Mouse (Mus musculus) embryonic facial prominence, embryonic 11.5 days (tissue): ENCODE measurements around the gene Igfbp1. TPM values are rescaled to one million over a fixed set of nuclear protein-coding genes. Genes with fewer than 3 reads are reported as not detected.

ENCODE experiments used
- ATAC-seq: fragments of 200-750 bp; cut with Nextera tagmentation; replicated peaks from 2 replicates; pipeline ENCODE4 v1.8.0; 2017; ENCODE audit warnings: low read depth; ENCODE audit not compliant: insufficient number of reproducible peaks, low FRiP score, low TSS enrichment
- DNase-seq: peaks from one replicate; pipeline ENCODE4 v3.0.0-alpha.2; 2015; ENCODE audit warnings: low spot score
- H3K27ac ChIP-seq: fragments of 300-500 bp; sonication (generic); replicated peaks from 2 replicates; pipeline ENCODE4 v1.5.1; 2014; ENCODE audit warnings: mild to moderate bottlenecking, low read depth, low read length, control low read depth
- H3K27me3 ChIP-seq: fragments of 300-500 bp; sonication (generic); 2 replicates; pipeline ENCODE4 v1.6.1; 2014; ENCODE audit warnings: mild to moderate bottlenecking, low read length, moderate library complexity, mixed read lengths; ENCODE audit not compliant: control insufficient read depth, insufficient read depth
- H3K36me3 ChIP-seq: fragments of 300-500 bp; sonication (generic); replicated peaks from 2 replicates; pipeline ENCODE4 v1.6.1; 2014; ENCODE audit warnings: low read depth, mild to moderate bottlenecking, low read length, moderate library complexity, mixed read lengths; ENCODE audit not compliant: control insufficient read depth, insufficient read depth
- H3K4me1 ChIP-seq: fragments of 300-500 bp; sonication (generic); 2 replicates; pipeline ENCODE4 v1.6.1; 2014; ENCODE audit warnings: low read length, mixed read lengths; ENCODE audit not compliant: control insufficient read depth, insufficient read depth
- H3K4me2 ChIP-seq: fragments of 300-500 bp; sonication (generic); 2 replicates; pipeline ENCODE4 v1.6.1; 2014; ENCODE audit warnings: low read depth, mild to moderate bottlenecking, control low read depth, low read length, moderate library complexity
- H3K4me3 ChIP-seq: fragments of 300-500 bp; sonication (generic); 2 replicates; pipeline ENCODE4 v1.5.1; 2014; ENCODE audit warnings: low read depth, low read length, control low read depth
- H3K9ac ChIP-seq: fragments of 300-500 bp; sonication (generic); replicated peaks from 2 replicates; pipeline ENCODE4 v1.6.1; 2014; ENCODE audit warnings: mild to moderate bottlenecking, control low read depth, low read length
- H3K9me3 ChIP-seq: fragments of 300-500 bp; sonication (generic); replicated peaks from 2 replicates; pipeline ENCODE4 v1.6.1; 2016; ENCODE audit warnings: mild to moderate bottlenecking, low read length, inconsistent platforms, mixed read lengths; ENCODE audit not compliant: control insufficient read depth
- WGBS: fragments of 180-500 bp; shearing (Covaris S2); extraction: QIAGEN DNeasy Blood & Tissue Kit; methylation state at CpG from one replicate; pipeline ENCODE4 v1.1.7; 2014; 5-methylcytosine and 5-hydroxymethylcytosine counted together
- polyA plus RNA-seq: library from polyadenylated mRNA; unstranded; fragments of >200 nt; fragmentation: Nextera tagmentation; extraction: Ambion mirVana; gene quantifications from 2 replicates; pipeline ENCODE4 v1.2.1, GENCODE M21; 2014

Gene Igfbp1
- polyA plus RNA-seq, 1 experiment from 2014 or later, result 0.27 TPM

- H3K4me3 ChIP-seq, result no peak overlapping the region
- WGBS, result 74% methylated on average over 6 of the region's 6 CpGs
- H3K27me3 ChIP-seq, result no peaks in the 10 kb centered on the region
- H3K36me3 ChIP-seq, result no peaks in the 10 kb centered on the region
- H3K27ac ChIP-seq, result no peak overlapping the region
- no peaks in the 10 kb centered on the region for H3K4me1 ChIP-seq
- DNase-seq, result no peak
- no peak for ATAC-seq
- H3K4me2 ChIP-seq, result no peak overlapping the region
- H3K9ac ChIP-seq, result no peak overlapping the region
- H3K9me3 ChIP-seq, result no peaks in the 10 kb centered on the region
Observed at GRCm38 (mm10) chr11:7237712-7238111, 40.1 kb downstream of the Igfbp1 start.

- no peak overlapping the region for H3K9ac ChIP-seq
- no peaks in the 10 kb centered on the region for H3K36me3 ChIP-seq
- H3K27ac ChIP-seq, result no peak overlapping the region
- ATAC-seq (no peak), DNase-seq (no peak)
- H3K9me3 ChIP-seq, result no peaks in the 10 kb centered on the region
- no peaks in the 10 kb centered on the region for H3K27me3 ChIP-seq
- no peak overlapping the region for H3K4me2 ChIP-seq
- 98% methylated on average over 6 of the region's 6 CpGs for WGBS
- no peak overlapping the region for H3K4me3 ChIP-seq
- no peaks in the 10 kb centered on the region for H3K4me1 ChIP-seq
Observed at GRCm38 (mm10) chr11:7238546-7238945, 41.0 kb downstream of the Igfbp1 start.

GRCm38 (mm10) chr11:7239041-7239740, 41.6 kb downstream of the Igfbp1 start:
- no peak overlapping the region for H3K9ac ChIP-seq
- H3K4me1 ChIP-seq, result no peaks in the 10 kb centered on the region
- no peak overlapping the region for H3K4me3 ChIP-seq
- H3K27ac ChIP-seq, result no peak overlapping the region
- no peak for DNase-seq
- no peak overlapping the region for H3K4me2 ChIP-seq
- WGBS, result 84% methylated on average over 4 of the region's 4 CpGs
- no peaks in the 10 kb centered on the region for H3K36me3 ChIP-seq
- no peak for ATAC-seq
- no peaks in the 10 kb centered on the region for H3K9me3 ChIP-seq
- H3K27me3 ChIP-seq, result no peaks in the 10 kb centered on the region

GRCm38 (mm10) chr11:7244782-7245181, 47.2 kb downstream of the Igfbp1 start:
- no peaks in the 10 kb centered on the region for H3K27me3 ChIP-seq
- DNase-seq, result no peak
- WGBS, result 71% methylated on average over 1 of the region's 1 CpGs

GRCm38 (mm10) chr11:7250415-7250814, 52.8 kb downstream of the Igfbp1 start:
- Histone ChIP-seq H3K36me3 (no peaks in the 10 kb centered on the region), H3K27ac (no peak overlapping the region), H3K4me2 (no peak overlapping the region), H3K9me3 (no peaks in the 10 kb centered on the region), H3K4me1 (no peaks in the 10 kb centered on the region), H3K27me3 (no peaks in the 10 kb centered on the region), H3K9ac (no peak overlapping the region), H3K4me3 (no peak overlapping the region)
- ATAC-seq, result no peak
- WGBS, result 82% methylated on average over 2 of the region's 2 CpGs
- no peak for DNase-seq

More at GRCm38 (mm10) chr11:7244782-7245181, 47.2 kb downstream of the Igfbp1 start:
- Histone ChIP-seq H3K36me3 (no peaks in the 10 kb centered on the region), H3K4me3 (no peak overlapping the region), H3K4me1 (no peaks in the 10 kb centered on the region), H3K9me3 (no peaks in the 10 kb centered on the region), H3K4me2 (no peak overlapping the region), H3K27ac (no peak overlapping the region), H3K9ac (no peak overlapping the region)
- no peak for ATAC-seq

- no peak overlapping the region for H3K9ac ChIP-seq
- no peaks in the 10 kb centered on the region for H3K36me3 ChIP-seq
- no peak for DNase-seq
- no peak overlapping the region for H3K4me3 ChIP-seq
- H3K4me1 ChIP-seq, result no peaks in the 10 kb centered on the region
- H3K4me2 ChIP-seq, result no peak overlapping the region
- no peaks in the 10 kb centered on the region for H3K9me3 ChIP-seq
- H3K27ac ChIP-seq, result no peak overlapping the region
- H3K27me3 ChIP-seq, result no peaks in the 10 kb centered on the region
- 89% methylated on average over 5 of the region's 5 CpGs for WGBS
- ATAC-seq, result no peak
Observed at GRCm38 (mm10) chr11:7250870-7251269, 53.3 kb downstream of the Igfbp1 start.

Other genes starting within 250 kb of the Igfbp1 start
- 1.3 and 1.4 TPM in 2 replicates for gene Adcy1, start 134.3 kb upstream of the Igfbp1 start, polyA plus RNA-seq
- not detected in 2 replicates for gene Gm11985, start 9.2 kb upstream of the Igfbp1 start, polyA plus RNA-seq
- gene Igfbp3, start 16.1 kb downstream of the Igfbp1 start, polyA plus RNA-seq, result 51.1 and 53.7 TPM in 2 replicates